Mouse (Mus musculus): ENCODE data around the gene Med24.

The Med24 gene

GRCm38 (mm10) chr11:98768127-98769006 lies 39.1 kb upstream of the Med24 start:
- DNase-seq (ENCODE audit: low read depth, low spot score) = no peak
- no peaks in the 10 kb centered on the region for H3K36me3 ChIP-seq (ENCODE audit: control insufficient read depth, insufficient read depth, low read length, poor library complexity, severe bottlenecking)
- no peaks in the 10 kb centered on the region for H3K27me3 ChIP-seq (ENCODE audit: control insufficient read depth, insufficient read depth, low read length, poor library complexity, severe bottlenecking)

- DNase-seq (ENCODE audit: low read depth, low spot score) = no peak
- Histone ChIP-seq H3K27me3 (ENCODE audit: control insufficient read depth, insufficient read depth, low read length, poor library complexity, severe bottlenecking) (no peaks in the 10 kb centered on the region), H3K36me3 (ENCODE audit: control insufficient read depth, insufficient read depth, low read length, poor library complexity, severe bottlenecking) (no peaks in the 10 kb centered on the region)
These were observed 38.5 kb upstream of the Med24 start for GRCm38 (mm10) chr11:98767713-98768112.

- no peaks in the 10 kb centered on the region for H3K27me3 ChIP-seq (ENCODE audit: control insufficient read depth, insufficient read depth, low read length, poor library complexity, severe bottlenecking)
- H3K36me3 ChIP-seq (ENCODE audit: control insufficient read depth, insufficient read depth, low read length, poor library complexity, severe bottlenecking) = no peaks in the 10 kb centered on the region
- no peak for DNase-seq (ENCODE audit: low read depth, low spot score)
These were observed 38.0 kb upstream of the Med24 start for GRCm38 (mm10) chr11:98767276-98767675.

- no peaks in the 10 kb centered on the region for H3K36me3 ChIP-seq (ENCODE audit: control insufficient read depth, insufficient read depth, low read length, poor library complexity, severe bottlenecking)
- DNase-seq (ENCODE audit: low read depth, low spot score) = no peak
- no peaks in the 10 kb centered on the region for H3K27me3 ChIP-seq (ENCODE audit: control insufficient read depth, insufficient read depth, low read length, poor library complexity, severe bottlenecking)
These were observed 37.6 kb upstream of the Med24 start for GRCm38 (mm10) chr11:98766816-98767215.

- Histone ChIP-seq H3K36me3 (ENCODE audit: control insufficient read depth, insufficient read depth, low read length, poor library complexity, severe bottlenecking) (no peaks in the 10 kb centered on the region), H3K27me3 (ENCODE audit: control insufficient read depth, insufficient read depth, low read length, poor library complexity, severe bottlenecking) (no peaks in the 10 kb centered on the region)
- no peak for DNase-seq (ENCODE audit: low read depth, low spot score)
These were observed 37.1 kb upstream of the Med24 start for GRCm38 (mm10) chr11:98766346-98766745.

GRCm38 (mm10) chr11:98765421-98766309 lies 36.4 kb upstream of the Med24 start:
- DNase-seq (ENCODE audit: low read depth, low spot score) = no peak
- Histone ChIP-seq H3K36me3 (ENCODE audit: control insufficient read depth, insufficient read depth, low read length, poor library complexity, severe bottlenecking) (no peaks in the 10 kb centered on the region), H3K27me3 (ENCODE audit: control insufficient read depth, insufficient read depth, low read length, poor library complexity, severe bottlenecking) (no peaks in the 10 kb centered on the region)

- DNase-seq (ENCODE audit: low read depth, low spot score) = no peak
- no peaks in the 10 kb centered on the region for H3K36me3 ChIP-seq (ENCODE audit: control insufficient read depth, insufficient read depth, low read length, poor library complexity, severe bottlenecking)
- H3K27me3 ChIP-seq (ENCODE audit: control insufficient read depth, insufficient read depth, low read length, poor library complexity, severe bottlenecking) = no peaks in the 10 kb centered on the region
These were observed 35.5 kb upstream of the Med24 start for GRCm38 (mm10) chr11:98764746-98765145.

GRCm38 (mm10) chr11:98764091-98764490 lies 34.9 kb upstream of the Med24 start:
- H3K27me3 ChIP-seq (ENCODE audit: control insufficient read depth, insufficient read depth, low read length, poor library complexity, severe bottlenecking) = no peaks in the 10 kb centered on the region

GRCm38 (mm10) chr11:98763502-98763861 lies 34.2 kb upstream of the Med24 start:
- H3K27me3 ChIP-seq (ENCODE audit: control insufficient read depth, insufficient read depth, low read length, poor library complexity, severe bottlenecking) = no peaks in the 10 kb centered on the region
- no peaks in the 10 kb centered on the region for H3K36me3 ChIP-seq (ENCODE audit: control insufficient read depth, insufficient read depth, low read length, poor library complexity, severe bottlenecking)
- no peak for DNase-seq (ENCODE audit: low read depth, low spot score)

More at GRCm38 (mm10) chr11:98764091-98764490, 34.9 kb upstream of the Med24 start:
- no peak for DNase-seq (ENCODE audit: low read depth, low spot score)
- no peaks in the 10 kb centered on the region for H3K36me3 ChIP-seq (ENCODE audit: control insufficient read depth, insufficient read depth, low read length, poor library complexity, severe bottlenecking)

GRCm38 (mm10) chr11:98762756-98763501 lies 33.7 kb upstream of the Med24 start:
- no peaks in the 10 kb centered on the region for H3K36me3 ChIP-seq (ENCODE audit: control insufficient read depth, insufficient read depth, low read length, poor library complexity, severe bottlenecking)
- no peaks in the 10 kb centered on the region for H3K27me3 ChIP-seq (ENCODE audit: control insufficient read depth, insufficient read depth, low read length, poor library complexity, severe bottlenecking)
- no peak for DNase-seq (ENCODE audit: low read depth, low spot score)

- Histone ChIP-seq H3K36me3 (ENCODE audit: control insufficient read depth, insufficient read depth, low read length, poor library complexity, severe bottlenecking) (no peaks in the 10 kb centered on the region), H3K27me3 (ENCODE audit: control insufficient read depth, insufficient read depth, low read length, poor library complexity, severe bottlenecking) (no peaks in the 10 kb centered on the region)
- DNase-seq (ENCODE audit: low read depth, low spot score) = no peak
These were observed 32.7 kb upstream of the Med24 start for GRCm38 (mm10) chr11:98761939-98762338.

GRCm38 (mm10) chr11:98756711-98757110 lies 27.5 kb upstream of the Med24 start:
- Histone ChIP-seq H3K36me3 (ENCODE audit: control insufficient read depth, insufficient read depth, low read length, poor library complexity, severe bottlenecking) (no peaks in the 10 kb centered on the region), H3K27me3 (ENCODE audit: control insufficient read depth, insufficient read depth, low read length, poor library complexity, severe bottlenecking) (no peaks in the 10 kb centered on the region)
- no peak for DNase-seq (ENCODE audit: low read depth, low spot score)

- Histone ChIP-seq H3K27me3 (ENCODE audit: control insufficient read depth, insufficient read depth, low read length, poor library complexity, severe bottlenecking) (no peaks in the 10 kb centered on the region), H3K36me3 (ENCODE audit: control insufficient read depth, insufficient read depth, low read length, poor library complexity, severe bottlenecking) (no peaks in the 10 kb centered on the region)
- DNase-seq (ENCODE audit: low read depth, low spot score) = no peak
These were observed 26.6 kb upstream of the Med24 start for GRCm38 (mm10) chr11:98755726-98756380.

GRCm38 (mm10) chr11:98754621-98755181 lies 25.5 kb upstream of the Med24 start:
- peak; percentile 87 for DNase-seq (ENCODE audit: low read depth, low spot score)
- no peaks in the 10 kb centered on the region for H3K27me3 ChIP-seq (ENCODE audit: control insufficient read depth, insufficient read depth, low read length, poor library complexity, severe bottlenecking)
- H3K36me3 ChIP-seq (ENCODE audit: control insufficient read depth, insufficient read depth, low read length, poor library complexity, severe bottlenecking) = no peaks in the 10 kb centered on the region
